Mouse (Mus musculus) lung, embryonic 16.5 days (tissue): Measurements from ENCODE around the gene Fndc8. TPM values are rescaled to one million over a fixed set of nuclear protein-coding genes. Genes with fewer than 3 reads are reported as not detected.

Source experiments
- ATAC-seq: fragments of 200-750 bp; cut with Nextera tagmentation; 2 replicates; pipeline ENCODE4 v1.8.0; 2017; ENCODE audit warnings: low read depth, mild to moderate bottlenecking, moderate library complexity
- H3K27ac ChIP-seq: fragments of 300-500 bp; sonication (generic); 2 replicates; pipeline ENCODE4 v1.5.1; 2014; ENCODE audit warnings: mild to moderate bottlenecking, control low read depth, low read length
- H3K27me3 ChIP-seq: fragments of 300-500 bp; sonication (generic); 2 replicates; pipeline ENCODE4 v1.6.1; 2014; ENCODE audit warnings: low read depth, low read length, mixed read lengths; ENCODE audit not compliant: control insufficient read depth, insufficient read depth
- H3K36me3 ChIP-seq: fragments of 300-500 bp; sonication (generic); 2 replicates; pipeline ENCODE4 v1.6.1; 2014; ENCODE audit warnings: low read length; ENCODE audit not compliant: control insufficient read depth, insufficient read depth
- H3K4me1 ChIP-seq: fragments of 300-500 bp; sonication (generic); replicated peaks from 2 replicates; pipeline ENCODE4 v1.6.1; 2014; ENCODE audit warnings: low read length, mixed read lengths; ENCODE audit not compliant: control insufficient read depth, insufficient read depth
- H3K4me2 ChIP-seq: fragments of 300-500 bp; sonication (generic); 2 replicates; pipeline ENCODE4 v1.6.1; 2014; ENCODE audit warnings: low read depth, low read length, control low read depth
- H3K4me3 ChIP-seq: fragments of 300-500 bp; sonication (generic); 2 replicates; pipeline ENCODE4 v1.5.1; 2014; ENCODE audit warnings: mild to moderate bottlenecking, low read length, control low read depth
- H3K9ac ChIP-seq: fragments of 300-500 bp; sonication (generic); 2 replicates; pipeline ENCODE4 v1.6.1; 2014; ENCODE audit warnings: low read length, control low read depth
- H3K9me3 ChIP-seq: fragments of 300-500 bp; sonication (generic); 2 replicates; pipeline ENCODE4 v1.6.1; 2016; ENCODE audit warnings: low read length; ENCODE audit not compliant: control insufficient read depth
- WGBS: fragments of 180-500 bp; shearing (Covaris S2); extraction: QIAGEN DNeasy Blood & Tissue Kit; methylation state at CpG from one replicate; pipeline ENCODE4 v1.1.7; 2014; 5-methylcytosine and 5-hydroxymethylcytosine counted together
- polyA plus RNA-seq: library from polyadenylated mRNA; unstranded; fragments of >200 nt; fragmentation: Nextera tagmentation; extraction: Ambion mirVana; gene quantifications from 2 replicates; pipeline ENCODE4 v1.2.1, GENCODE M21; 2015

The Fndc8 gene
- polyA plus RNA-seq, 1 experiment from 2014 or later: 0.20 TPM

DNA sequence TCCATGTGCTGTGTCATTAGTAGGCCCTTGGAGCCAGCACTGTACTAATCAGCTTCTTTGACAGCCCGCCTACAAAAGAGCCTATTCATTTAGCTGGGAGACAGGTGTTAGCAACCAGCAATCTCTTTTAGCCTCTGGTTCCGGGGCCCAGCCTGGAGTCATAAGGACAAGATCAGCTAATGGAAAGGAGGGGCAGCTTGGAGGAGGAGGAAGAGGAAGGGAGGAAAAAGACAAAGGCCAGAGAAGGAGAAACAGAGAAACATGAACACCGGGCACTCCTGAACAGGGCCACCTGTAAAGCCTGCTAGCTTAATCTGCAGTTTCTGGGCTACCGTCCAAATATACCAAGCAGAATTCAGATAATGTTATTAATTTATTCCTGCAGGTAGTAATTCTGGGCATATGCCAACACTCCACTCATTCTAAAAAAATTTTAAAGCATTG lies 28.4 kb upstream of the Fndc8 start:
- H3K9ac ChIP-seq: no peak overlapping the region
- no peaks in the 10 kb centered on the region for H3K4me1 ChIP-seq
- WGBS: 55% methylated on average over 4 of the region's 4 CpGs
- no peak overlapping the region for H3K4me3 ChIP-seq
- no peak overlapping the region for H3K4me2 ChIP-seq
- ATAC-seq: no peak
- H3K27me3 ChIP-seq: no peaks in the 10 kb centered on the region
- H3K9me3 ChIP-seq: no peaks in the 10 kb centered on the region
- no peak overlapping the region for H3K27ac ChIP-seq
- H3K36me3 ChIP-seq: no peaks in the 10 kb centered on the region

DNA sequence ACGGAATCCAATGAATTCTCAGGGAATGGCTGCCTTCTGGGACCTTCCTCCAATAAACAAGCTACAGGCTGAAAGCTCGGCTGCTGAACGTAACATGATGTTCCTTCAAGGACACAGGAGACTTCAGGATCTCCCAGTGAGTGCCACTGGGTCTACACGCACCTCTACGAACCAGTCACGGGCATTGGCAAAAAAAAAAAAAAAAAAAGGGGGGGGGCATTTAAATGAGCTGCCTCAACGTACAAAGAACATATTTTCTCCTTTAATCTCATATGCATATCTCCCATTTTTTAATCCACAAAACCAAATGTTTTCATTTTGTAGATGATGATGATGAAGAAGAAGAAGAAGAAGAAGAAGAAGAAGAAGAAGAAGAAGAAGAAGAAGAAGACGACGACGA lies 26.0 kb upstream of the Fndc8 start:
- H3K4me3 ChIP-seq: no peak overlapping the region
- H3K27ac ChIP-seq: no peak overlapping the region
- H3K9me3 ChIP-seq: no peaks in the 10 kb centered on the region
- H3K9ac ChIP-seq: no peak overlapping the region
- no peaks in the 10 kb centered on the region for H3K27me3 ChIP-seq
- no peaks in the 10 kb centered on the region for H3K36me3 ChIP-seq
- no peak for ATAC-seq
- peaks cover 5% of the 10 kb centered on the region for H3K4me1 ChIP-seq
- 80% methylated on average over 10 of the region's 10 CpGs for WGBS
- no peak overlapping the region for H3K4me2 ChIP-seq

- Histone ChIP-seq H3K36me3 (no peaks in the 10 kb centered on the region), H3K27ac (no peak overlapping the region), H3K9ac (no peak overlapping the region), H3K4me3 (no peak overlapping the region), H3K4me1 (peaks cover 5% of the 10 kb centered on the region), H3K9me3 (no peaks in the 10 kb centered on the region), H3K4me2 (no peak overlapping the region), H3K27me3 (no peaks in the 10 kb centered on the region)
- ATAC-seq: no peak
- WGBS: 30% methylated on average over 7 of the region's 7 CpGs
These were observed 24.9 kb upstream of the Fndc8 start for GRCm38 (mm10) chr11:82866850-82867564.

DNA sequence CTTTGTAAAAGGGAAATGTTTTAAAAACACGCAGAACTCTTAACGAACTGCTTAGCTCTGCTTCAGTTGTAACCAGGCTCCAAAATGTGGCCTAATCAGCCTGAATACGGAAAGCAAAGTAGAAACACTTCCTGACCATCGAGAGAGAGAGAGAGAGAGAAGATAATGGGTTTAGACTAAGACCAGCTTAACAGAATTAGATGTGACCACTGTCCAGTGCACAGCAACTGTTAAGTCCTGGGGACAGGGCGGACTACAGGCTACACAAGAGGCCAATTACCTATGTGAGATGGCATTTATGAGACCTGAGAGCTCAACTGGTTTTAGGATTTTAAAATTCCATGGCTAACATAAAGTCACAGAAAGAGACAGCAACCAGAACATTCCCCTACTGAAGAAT lies 24.0 kb upstream of the Fndc8 start:
- no peaks in the 10 kb centered on the region for H3K27me3 ChIP-seq
- ATAC-seq: no peak
- H3K4me2 ChIP-seq: no peak overlapping the region
- H3K9me3 ChIP-seq: no peaks in the 10 kb centered on the region
- no peak overlapping the region for H3K4me3 ChIP-seq
- WGBS: 81% methylated on average over 5 of the region's 5 CpGs
- H3K9ac ChIP-seq: no peak overlapping the region
- peaks cover 5% of the 10 kb centered on the region for H3K4me1 ChIP-seq
- no peak overlapping the region for H3K27ac ChIP-seq
- no peaks in the 10 kb centered on the region for H3K36me3 ChIP-seq

DNA sequence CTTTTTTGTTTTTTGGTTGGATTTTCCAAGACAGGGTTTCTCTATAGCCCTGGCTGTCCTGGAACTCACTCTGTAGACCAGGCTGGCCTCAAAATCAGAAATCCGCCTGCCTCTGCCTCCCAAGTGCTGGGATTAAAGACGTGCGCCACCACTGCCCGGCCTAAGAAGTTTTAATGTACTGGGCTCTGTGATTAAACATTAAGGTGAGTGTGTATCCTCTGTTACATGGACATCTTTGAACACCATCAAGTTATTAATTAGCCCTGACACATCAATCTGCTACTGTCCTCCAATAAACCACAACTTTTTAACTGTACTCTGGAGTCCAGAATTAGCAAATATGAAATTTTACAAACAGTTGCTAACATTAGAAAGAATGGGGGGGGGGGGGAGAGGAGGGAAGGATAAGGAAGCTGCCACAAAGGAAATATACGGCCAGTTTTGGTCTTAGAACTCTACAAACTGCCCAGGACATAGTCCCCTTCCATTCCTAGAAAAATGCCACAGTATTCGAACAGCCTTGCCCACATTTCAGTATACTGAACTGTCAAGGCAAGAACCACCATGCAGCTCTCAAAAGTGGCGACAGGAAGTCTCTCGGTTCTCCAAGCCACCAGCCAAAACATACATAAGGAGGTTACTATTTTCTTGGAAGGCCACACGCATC lies 22.3 kb upstream of the Fndc8 start:
- 55% methylated on average over 9 of the region's 9 CpGs for WGBS

GRCm38 (mm10) chr11:82870173-82871030 lies 21.5 kb upstream of the Fndc8 start:
- Histone ChIP-seq H3K27ac (peak overlapping the region; percentile 53), H3K36me3 (no peaks in the 10 kb centered on the region), H3K27me3 (no peaks in the 10 kb centered on the region), H3K9ac (peak overlapping the region; percentile 74), H3K4me2 (peak overlapping the region; percentile 83), H3K4me1 (peaks cover 5% of the 10 kb centered on the region), H3K4me3 (peak overlapping the region; percentile 68), H3K9me3 (no peaks in the 10 kb centered on the region; the same call in 1 of the 2 replicates)
- ATAC-seq: peak; percentile 63
- 1% methylated on average over 36 of the region's 36 CpGs for WGBS

More for the DNA sequence above, 22.3 kb upstream of the Fndc8 start:
- no peak; the same call in 1 of the 2 replicates for ATAC-seq
- Histone ChIP-seq H3K4me3 (peak overlapping the region; percentile 68), H3K27me3 (no peaks in the 10 kb centered on the region), H3K4me2 (peak overlapping the region; percentile 83), H3K4me1 (peaks cover 5% of the 10 kb centered on the region), H3K9me3 (no peaks in the 10 kb centered on the region; the same call in 1 of the 2 replicates), H3K9ac (peak overlapping the region; percentile 74), H3K36me3 (no peaks in the 10 kb centered on the region), H3K27ac (peak overlapping the region; percentile 53)

DNA sequence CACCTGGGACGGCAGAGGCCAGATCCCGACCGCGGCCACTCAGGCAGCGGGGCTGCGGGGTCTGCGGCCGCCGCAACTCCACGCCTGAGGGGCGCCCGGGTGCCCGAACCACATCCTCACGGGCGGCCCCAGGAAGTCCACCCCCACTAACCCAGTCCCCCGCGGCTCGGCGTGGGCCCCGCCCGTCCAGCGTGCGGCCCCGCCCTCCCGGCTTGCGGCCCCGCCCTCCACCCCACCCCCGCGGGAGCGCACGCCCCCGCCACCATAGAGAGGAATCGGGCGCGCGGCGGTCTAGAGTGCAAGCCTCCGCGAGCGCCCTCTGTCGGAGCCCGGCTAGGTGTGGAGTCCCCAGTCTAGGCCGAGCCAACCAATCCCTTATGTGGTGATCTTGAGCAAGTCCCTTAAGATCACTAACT lies 20.9 kb upstream of the Fndc8 start, which contains the start of gene Rffl:
Gene Rffl (minus strand): TSS at position 180 of the 416 bp plus-strand sequence.
- ATAC-seq: peak; percentile 96
- H3K27me3 ChIP-seq: no peaks in the 10 kb centered on the region
- peak within 1 kb of the TSS; percentile 68 for H3K4me3 ChIP-seq
- peak within 1 kb of the TSS; percentile 83 for H3K4me2 ChIP-seq
- peaks cover 5% of the 10 kb centered on the region for H3K4me1 ChIP-seq
- no peaks in the 10 kb centered on the region; the same call in 1 of the 2 replicates for H3K9me3 ChIP-seq
- H3K9ac ChIP-seq: peak within 1 kb of the TSS; percentile 74
- WGBS: under 1% methylated on average over 37 of the region's 43 CpGs
- H3K36me3 ChIP-seq: no peaks in the 10 kb centered on the region
- peak within 1 kb of the TSS; percentile 53 for H3K27ac ChIP-seq

- Histone ChIP-seq H3K27me3 (no peaks in the 10 kb centered on the region), H3K4me3 (no peak overlapping the region), H3K9me3 (no peaks in the 10 kb centered on the region; the same call in 1 of the 2 replicates), H3K4me1 (peaks cover 3% of the 10 kb centered on the region), H3K9ac (no peak overlapping the region), H3K27ac (no peak overlapping the region), H3K36me3 (no peaks in the 10 kb centered on the region), H3K4me2 (no peak overlapping the region)
- 45% methylated on average over 5 of the region's 5 CpGs for WGBS
- ATAC-seq: no peak
These were observed 17.0 kb upstream of the Fndc8 start for GRCm38 (mm10) chr11:82874924-82875323.

GRCm38 (mm10) chr11:82875631-82876030 lies 16.3 kb upstream of the Fndc8 start:
- Histone ChIP-seq H3K4me3 (no peak overlapping the region), H3K4me1 (no peaks in the 10 kb centered on the region), H3K27ac (no peak overlapping the region), H3K4me2 (no peak overlapping the region), H3K9ac (no peak overlapping the region), H3K27me3 (no peaks in the 10 kb centered on the region), H3K36me3 (no peaks in the 10 kb centered on the region), H3K9me3 (no peaks in the 10 kb centered on the region; the same call in 1 of the 2 replicates)
- no peak for ATAC-seq
- 89% methylated on average over 5 of the region's 5 CpGs for WGBS
